Mouse (Mus musculus): ENCODE data around the gene Gys1.
A peak's percentile ranks its signal among the peaks of the same experiment; 100 is the strongest.
"Not testable (repeated sequence)": the region's sequence is repeated elsewhere in the genome, so short reads cannot be mapped to it uniquely, and the experiment has no call there.

The Gys1 gene

DNA sequence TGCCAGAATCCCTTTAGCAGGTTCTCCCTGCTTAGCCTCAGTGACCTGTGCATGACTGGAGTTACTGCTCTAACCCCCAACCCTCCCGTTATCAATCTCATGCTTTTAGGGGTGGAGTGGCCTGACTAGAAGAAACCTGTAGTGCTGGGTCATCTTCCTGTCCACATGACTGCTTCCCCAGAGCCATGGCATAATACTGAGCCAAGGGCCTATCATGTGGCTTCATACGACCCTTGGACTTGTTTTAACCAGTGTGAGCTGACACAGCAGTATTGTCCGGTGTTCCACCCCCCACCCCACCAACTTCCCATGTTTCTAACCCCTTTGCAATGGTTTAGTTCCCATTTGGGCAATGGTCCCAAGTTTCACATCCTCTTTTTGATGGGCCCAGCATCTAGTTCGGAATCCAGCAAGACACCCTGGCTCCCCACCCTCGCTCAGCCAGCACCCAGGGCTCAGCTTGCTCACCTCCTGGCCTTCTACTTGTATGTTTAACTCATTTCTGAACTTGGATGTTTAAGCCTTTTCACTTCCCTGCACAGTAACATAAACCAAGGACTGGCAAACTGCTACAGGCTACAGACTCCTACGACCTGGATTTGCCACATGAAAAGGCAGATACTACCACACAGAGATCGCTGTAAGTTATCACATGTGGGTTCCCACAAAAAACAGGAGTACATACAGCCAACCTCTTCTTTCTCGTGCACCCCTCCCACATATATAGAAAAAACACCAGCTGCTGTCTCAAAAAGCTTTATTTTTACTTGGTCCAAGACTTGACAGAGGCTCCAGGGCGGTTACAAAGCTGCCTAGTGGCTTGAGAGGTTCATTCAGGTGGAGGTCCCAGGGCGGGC, 22.8 kb downstream of the Gys1 start:
- DNase-seq: no peak

GRCm38 (mm10) chr7:45458748-45459563, 24.3 kb downstream of the Gys1 start:
- peak; percentile 65 for DNase-seq

DNA sequence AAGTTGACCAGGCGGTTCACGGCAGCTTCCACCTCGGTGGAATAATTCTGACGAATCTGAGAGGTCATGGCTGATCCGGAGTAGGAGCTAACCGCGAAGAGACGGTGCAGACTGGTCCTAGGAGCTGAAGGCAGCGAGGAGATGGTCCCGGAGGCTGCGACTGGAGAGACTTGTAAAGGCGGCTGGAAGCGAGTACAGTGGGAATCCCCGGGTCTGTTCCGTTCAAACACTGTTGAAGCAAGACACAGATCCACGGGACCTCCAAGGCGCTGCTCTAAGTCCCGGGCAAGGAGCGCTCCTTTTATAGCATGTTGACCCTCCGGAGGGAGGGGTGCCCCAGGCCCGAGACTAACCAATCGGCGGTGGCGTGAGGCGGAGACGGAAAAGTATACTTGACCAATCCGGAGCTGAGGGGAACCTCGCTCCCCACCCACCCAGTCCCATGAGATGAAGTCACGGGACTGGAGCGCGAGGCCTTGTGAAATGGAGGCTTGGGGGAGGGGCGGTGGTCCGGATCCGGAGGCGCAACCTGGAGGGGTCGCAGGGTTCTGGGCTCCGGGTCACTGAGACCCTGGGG, 25.0 kb downstream of the Gys1 start, which contains the start of gene Ftl1:
Ftl1 (minus strand) TSS at position 321 of the 577 bp plus-strand sequence.
- peak; percentile 94 for DNase-seq

DNA sequence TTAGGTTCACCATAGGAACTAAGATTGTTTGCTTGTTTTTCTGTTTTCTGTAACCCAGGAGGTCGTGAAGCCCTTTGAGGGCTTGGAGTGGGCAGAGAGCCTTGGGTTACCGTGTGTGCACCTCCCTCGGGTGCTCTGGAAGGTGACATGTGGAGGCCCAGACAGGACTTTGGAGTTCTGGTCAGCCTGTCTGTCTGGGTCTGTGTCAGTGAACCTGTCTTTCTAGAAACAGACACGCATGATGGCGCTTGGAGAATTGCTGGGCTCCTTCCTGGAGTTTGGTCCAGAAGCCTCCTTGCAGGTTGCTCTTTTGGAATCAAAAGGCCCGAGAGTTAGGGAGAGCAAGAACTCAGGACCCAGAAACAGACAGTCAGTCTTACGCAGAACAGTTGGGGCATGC, 25.7 kb downstream of the Gys1 start:
- no peak for DNase-seq

DNA sequence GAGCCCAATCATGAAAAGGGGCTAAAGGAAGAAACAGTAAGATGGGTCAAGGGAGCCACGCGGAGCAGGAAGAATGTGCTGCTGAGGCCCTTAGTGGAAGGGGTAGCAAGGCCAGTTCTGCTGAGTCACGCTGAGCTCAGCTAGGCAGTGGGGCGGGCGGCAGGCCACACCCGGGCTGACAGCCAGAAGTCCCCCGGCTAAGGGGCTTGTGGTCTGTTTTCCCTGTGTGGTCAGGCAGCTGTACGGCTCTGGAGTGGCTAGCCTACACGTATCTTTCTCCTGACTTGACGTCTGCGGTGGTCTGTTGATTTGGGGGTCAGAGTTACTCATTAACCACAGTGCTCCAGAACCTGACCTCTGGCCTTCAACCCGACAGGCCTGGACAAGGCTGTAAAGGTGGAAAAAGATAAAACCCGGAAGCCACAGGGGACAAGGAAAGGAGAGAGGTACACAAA, 26.2 kb downstream of the Gys1 start:
- DNase-seq: no peak

DNA sequence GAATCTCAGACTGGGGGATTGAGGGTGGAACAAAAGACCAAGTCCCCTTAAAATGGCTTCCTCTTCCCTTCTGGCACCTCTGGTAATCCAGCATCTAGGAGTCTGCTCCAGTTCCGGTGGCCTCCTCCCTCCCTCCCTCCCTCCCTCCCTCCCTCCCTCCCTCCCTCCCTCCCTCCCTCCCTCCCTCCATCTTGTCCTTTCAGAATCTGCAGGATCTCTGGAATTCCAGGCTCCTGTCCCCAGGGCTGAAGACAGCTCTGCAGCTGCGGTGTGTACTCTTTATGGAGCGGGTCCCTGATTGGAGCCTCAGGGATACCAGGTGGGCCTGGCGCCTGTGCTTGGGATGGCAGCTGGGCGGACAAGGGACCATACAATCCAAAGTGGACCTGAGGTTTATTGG, 26.7 kb downstream of the Gys1 start:
- no peak for DNase-seq

DNA sequence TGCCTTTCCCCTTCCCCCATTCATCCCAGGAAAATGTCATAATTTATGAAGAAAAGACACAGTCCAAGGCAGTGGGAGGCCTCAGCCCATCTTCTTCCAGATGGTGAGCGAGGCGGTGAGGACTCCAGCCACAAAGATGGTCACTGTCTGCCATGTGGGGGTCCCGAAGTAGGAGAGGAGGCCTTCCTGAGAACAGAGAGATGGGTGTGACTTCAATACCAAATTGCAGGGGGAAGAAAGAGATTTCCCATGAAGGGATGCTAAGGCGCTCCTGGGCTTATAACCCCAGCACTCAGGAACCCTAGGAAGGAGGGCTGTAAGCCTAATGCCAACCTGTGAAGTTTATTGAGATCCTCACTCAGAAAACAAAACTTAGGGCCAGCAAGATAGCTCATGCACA, 27.1 kb downstream of the Gys1 start:
- DNase-seq: no peak

DNA sequence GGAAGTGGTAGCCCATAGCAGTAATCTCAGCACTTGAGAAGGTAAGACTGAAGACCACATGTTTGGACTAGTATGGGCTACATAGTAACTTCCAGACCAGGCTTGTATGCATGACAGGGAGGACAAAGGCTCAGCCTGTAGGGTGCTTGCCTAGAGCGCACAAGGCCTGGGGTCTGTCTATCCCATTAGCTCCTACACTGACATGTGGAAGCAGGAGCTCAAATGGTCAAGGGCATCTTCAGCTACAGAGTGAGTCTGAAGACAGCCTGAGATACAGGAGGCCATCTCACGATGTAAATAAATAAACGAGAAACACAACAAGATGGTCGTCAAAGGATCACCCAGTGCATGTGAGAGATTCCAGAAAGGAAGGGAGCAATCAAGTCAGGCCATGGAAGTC, 27.7 kb downstream of the Gys1 start:
- no peak for DNase-seq

DNA sequence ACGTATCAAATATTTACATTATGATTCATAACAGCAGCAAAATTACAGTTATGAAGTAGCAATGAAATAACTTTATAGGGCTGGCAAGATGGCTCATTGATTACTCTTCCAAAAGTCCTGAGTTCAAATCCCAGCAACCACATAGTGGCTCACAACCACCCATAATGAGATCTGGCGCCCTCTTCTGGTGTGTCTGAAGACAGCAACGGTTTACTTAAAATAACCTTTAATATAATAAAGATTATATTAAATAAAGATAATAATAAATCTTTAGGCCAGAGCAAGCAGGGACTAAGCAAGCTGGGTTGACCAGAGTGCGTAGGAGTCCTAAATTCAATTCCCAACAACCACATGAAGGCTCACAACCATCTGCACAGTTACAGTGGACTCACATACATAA, 28.2 kb downstream of the Gys1 start:
- DNase-seq: not testable (repeated sequence)

- no peak for DNase-seq
These were observed 29.5 kb downstream of the Gys1 start for GRCm38 (mm10) chr7:45463987-45464778.

DNA sequence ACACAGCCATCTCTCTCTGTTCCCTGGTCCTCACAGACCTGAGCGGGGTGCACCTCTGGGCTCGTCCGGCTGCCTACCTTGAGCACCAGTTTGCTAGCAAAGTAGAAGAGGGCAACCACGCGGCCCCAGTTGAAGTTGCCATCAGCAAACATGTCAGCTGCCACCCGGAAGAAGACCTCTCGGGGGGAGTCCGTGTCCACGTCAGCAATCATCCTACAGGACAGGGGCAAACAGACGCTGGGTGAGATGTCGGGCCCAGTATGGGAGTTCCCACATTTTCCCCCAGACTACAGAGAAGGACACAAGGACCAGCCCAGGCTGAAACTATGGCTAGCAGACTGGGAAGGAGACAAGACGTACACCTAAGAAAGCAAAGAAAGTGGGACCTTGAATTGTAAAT, 30.5 kb downstream of the Gys1 start:
- DNase-seq: no peak

DNA sequence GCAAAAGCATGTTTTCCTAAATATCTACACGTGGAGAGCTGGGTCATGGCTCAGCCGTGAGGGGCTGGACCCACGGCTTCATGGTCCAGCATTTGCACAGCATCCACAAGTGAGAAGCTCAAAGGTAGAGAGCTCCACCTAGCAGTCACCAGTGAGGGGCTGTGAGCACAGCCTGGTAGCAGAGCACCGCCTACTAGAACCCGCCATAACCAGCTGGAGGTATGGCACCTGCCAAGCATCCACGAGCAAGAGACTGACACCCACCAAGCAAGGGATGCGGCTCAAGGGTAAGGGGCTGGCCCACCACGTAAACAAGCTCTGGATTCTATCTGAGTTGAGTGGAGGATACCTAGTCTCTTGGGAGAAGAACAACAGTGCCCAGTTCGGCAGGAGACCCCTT, 30.9 kb downstream of the Gys1 start:
- DNase-seq: no peak

- peak; percentile 95 for DNase-seq
These were observed 31.8 kb downstream of the Gys1 start, which contains the start of gene Bax for GRCm38 (mm10) chr7:45466283-45467089. TSS of gene Bax (minus strand) at chr7:45466898.

DNA sequence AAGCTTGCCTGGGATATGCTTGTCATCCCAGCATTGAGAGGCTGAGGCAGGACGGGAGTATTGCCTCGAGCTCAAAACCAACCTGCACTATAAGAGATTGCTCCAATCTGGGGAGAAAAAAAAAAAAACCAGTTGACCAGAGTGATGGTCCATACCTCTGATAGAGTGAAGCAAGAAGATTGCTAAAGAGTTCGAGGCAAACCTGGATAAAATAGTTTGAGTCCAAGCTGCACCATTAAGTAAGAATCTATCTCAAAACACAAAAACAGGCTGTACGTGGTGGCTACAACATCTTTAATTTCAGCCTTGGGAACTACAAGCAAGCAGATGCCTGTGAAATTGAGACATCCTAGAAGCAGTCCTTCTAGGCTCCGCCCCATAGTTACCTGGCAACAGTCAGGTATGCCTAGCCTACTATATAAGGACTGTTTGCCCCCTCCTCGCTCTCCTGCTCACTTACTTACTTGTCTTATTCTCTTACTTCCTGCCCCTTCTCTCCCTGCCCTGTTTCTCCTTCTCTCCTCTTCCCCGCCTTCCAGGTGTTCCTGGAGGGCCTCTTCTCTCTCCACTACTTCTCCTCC, 32.5 kb downstream of the Gys1 start:
- no peak for DNase-seq

GRCm38 (mm10) chr7:45470869-45471268, 36.2 kb downstream of the Gys1 start:
- DNase-seq: peak; percentile 44

DNA sequence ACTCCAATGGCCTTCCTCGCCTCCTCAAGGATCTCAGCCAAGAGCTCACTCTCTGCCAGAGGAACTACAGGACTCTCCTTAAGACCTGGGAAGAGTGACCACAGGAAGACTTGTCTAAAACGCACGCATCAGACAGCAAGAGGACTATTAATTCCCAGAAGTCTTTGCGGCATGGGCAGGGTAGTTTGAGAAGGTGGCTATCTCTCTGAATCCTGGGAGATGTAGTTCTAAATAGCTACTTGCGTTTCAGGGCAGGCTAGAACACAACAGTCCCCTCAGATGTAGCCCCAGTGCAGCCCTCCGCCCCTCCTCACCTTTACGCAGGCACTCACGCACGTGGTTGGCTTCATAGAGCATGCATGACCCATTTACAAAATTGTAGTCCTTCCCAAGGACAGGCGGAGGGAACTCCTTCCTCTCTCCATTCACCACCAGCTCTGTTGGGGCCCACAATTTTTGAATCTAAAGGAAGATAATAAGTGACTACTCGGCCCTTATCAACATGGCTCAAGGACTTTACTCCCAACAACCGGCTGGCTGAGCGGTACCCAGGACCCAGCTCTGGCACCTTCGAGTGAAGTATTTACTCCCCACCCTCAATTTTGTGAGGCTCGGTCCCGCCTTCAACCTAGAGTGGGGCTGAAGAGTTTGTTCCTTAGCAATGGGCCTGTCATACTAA, 40.8 kb downstream of the Gys1 start:
- no peak for DNase-seq

DNA sequence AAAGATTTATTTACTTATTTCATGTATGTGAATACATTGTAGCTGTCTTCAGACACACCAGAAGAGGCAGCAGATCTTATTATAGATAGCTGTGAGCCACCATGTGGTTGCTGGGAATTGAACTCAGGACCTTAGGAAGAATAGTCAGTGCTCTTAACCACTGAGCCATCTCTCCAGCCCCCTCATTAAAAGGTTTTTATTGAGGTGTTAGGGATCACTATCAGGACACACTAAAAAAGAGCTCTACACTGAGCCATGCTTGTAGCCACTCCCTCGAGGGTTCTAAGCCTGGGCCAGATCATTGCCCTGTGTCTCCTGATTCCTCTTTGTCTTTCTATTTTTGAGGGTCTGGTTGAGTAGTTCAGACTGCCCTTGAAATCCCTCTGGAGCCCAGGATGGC, 41.8 kb downstream of the Gys1 start:
- DNase-seq: no peak

DNA sequence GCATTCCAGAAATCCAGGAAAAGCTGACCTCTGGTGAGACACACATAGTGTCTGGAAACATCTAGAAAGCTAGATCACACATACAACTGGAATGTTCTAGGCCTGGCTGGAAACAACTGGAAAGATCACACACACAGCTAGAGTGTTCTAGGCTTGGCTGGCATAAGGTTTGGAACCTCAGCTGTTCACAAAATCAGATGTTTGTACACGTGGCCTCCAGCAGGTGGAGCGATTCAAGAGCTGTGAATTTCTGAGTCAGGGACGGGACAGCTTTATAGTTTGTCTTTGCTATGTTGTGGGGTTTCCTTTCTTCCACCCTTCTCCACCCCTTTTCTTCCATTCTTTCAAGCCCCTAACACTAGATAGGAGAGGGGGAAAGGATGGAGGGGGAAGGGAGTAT, 42.4 kb downstream of the Gys1 start:
- DNase-seq: peak; percentile 57

DNA sequence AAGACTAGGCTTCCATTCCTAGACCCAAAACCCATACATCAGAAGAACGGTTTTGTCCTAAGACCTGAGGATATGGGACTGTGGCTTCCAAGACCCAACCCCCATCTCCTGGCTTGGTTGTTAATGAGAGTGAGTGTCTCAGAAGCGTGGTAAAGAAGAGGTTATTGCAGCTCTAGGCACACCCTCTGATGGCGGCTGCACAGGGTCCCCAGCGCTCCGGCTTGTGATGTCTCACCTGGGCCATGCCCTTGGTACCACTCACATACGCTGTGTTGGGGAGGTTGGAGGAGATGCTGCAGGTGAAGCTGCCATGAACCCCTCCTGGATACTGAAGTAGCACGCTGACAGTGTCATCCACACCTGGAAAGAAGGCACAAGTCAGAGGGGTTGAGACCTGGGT, 44.1 kb downstream of the Gys1 start:
- no peak for DNase-seq

GRCm38 (mm10) chr7:45480310-45480709, 45.7 kb downstream of the Gys1 start:
- not testable (repeated sequence) for DNase-seq
